Mouse (Mus musculus) kidney, postnatal 0 days (tissue): Measurements from ENCODE around the gene Gpr174. TPM values are rescaled to one million over a fixed set of nuclear protein-coding genes. Genes with fewer than 3 reads are reported as not detected.

Source experiments
- ATAC-seq: fragments of 200-750 bp; cut with Nextera tagmentation; replicated peaks from 2 replicates; pipeline ENCODE4 v1.8.0; 2017; ENCODE audit warnings: low read depth, moderate number of reproducible peaks, moderate TSS enrichment, moderate library complexity; ENCODE audit not compliant: low FRiP score
- DNase-seq: peaks from one replicate; pipeline ENCODE4 v3.0.0-alpha.2; 2016; ENCODE audit warnings: low spot score
- H3K27ac ChIP-seq: fragments of 300-500 bp; sonication (generic); 2 replicates; pipeline ENCODE4 v1.5.1; 2014; ENCODE audit warnings: mild to moderate bottlenecking
- H3K27me3 ChIP-seq: fragments of 300-500 bp; sonication (generic); 2 replicates; pipeline ENCODE4 v1.6.1; 2014; ENCODE audit warnings: low read length, mixed read lengths; ENCODE audit not compliant: insufficient read depth
- H3K36me3 ChIP-seq: fragments of 300-500 bp; sonication (generic); 2 replicates; pipeline ENCODE4 v1.6.1; 2014; ENCODE audit warnings: low read length, mixed read lengths; ENCODE audit not compliant: insufficient read depth
- H3K4me1 ChIP-seq: fragments of 300-500 bp; sonication (generic); replicated peaks from 2 replicates; pipeline ENCODE4 v1.6.1; 2014; ENCODE audit warnings: antibody characterized with exemption, low read length, mixed read lengths; ENCODE audit not compliant: insufficient read depth
- H3K4me2 ChIP-seq: fragments of 300-500 bp; sonication (generic); 2 replicates; pipeline ENCODE4 v1.6.1; 2014; ENCODE audit warnings: mild to moderate bottlenecking, low read length, moderate library complexity, mixed read lengths
- H3K4me3 ChIP-seq: fragments of 300-500 bp; sonication (generic); replicated peaks from 2 replicates; pipeline ENCODE4 v1.5.1; 2014; ENCODE audit warnings: low read depth, low read length
- H3K9ac ChIP-seq: fragments of 300-500 bp; sonication (generic); 2 replicates; pipeline ENCODE4 v1.6.1; 2014; ENCODE audit warnings: low read depth, low read length
- H3K9me3 ChIP-seq: fragments of 300-500 bp; sonication (generic); replicated peaks from 2 replicates; pipeline ENCODE4 v1.6.1; 2016; ENCODE audit warnings: low read length, inconsistent platforms, mixed read lengths
- CTCF ChIP-seq: IDR thresholded peaks from 2 replicates; pipeline ENCODE4 v1.5.1; 2016; ENCODE audit warnings: antibody characterized with exemption, low read depth, mild to moderate bottlenecking, moderate library complexity
- WGBS: fragments of 180-500 bp; shearing (Covaris S2); extraction: QIAGEN DNeasy Blood & Tissue Kit; methylation state at CpG from one replicate; pipeline ENCODE4 v1.1.7; 2014; 5-methylcytosine and 5-hydroxymethylcytosine counted together
- polyA plus RNA-seq: library from polyadenylated mRNA; unstranded; fragments of >200 nt; fragmentation: Nextera tagmentation; extraction: Ambion mirVana; gene quantifications from 2 replicates; pipeline ENCODE4 v1.2.1, GENCODE M21; 2015

Gpr174 gene
- not detected in 2 replicates for polyA plus RNA-seq

DNA sequence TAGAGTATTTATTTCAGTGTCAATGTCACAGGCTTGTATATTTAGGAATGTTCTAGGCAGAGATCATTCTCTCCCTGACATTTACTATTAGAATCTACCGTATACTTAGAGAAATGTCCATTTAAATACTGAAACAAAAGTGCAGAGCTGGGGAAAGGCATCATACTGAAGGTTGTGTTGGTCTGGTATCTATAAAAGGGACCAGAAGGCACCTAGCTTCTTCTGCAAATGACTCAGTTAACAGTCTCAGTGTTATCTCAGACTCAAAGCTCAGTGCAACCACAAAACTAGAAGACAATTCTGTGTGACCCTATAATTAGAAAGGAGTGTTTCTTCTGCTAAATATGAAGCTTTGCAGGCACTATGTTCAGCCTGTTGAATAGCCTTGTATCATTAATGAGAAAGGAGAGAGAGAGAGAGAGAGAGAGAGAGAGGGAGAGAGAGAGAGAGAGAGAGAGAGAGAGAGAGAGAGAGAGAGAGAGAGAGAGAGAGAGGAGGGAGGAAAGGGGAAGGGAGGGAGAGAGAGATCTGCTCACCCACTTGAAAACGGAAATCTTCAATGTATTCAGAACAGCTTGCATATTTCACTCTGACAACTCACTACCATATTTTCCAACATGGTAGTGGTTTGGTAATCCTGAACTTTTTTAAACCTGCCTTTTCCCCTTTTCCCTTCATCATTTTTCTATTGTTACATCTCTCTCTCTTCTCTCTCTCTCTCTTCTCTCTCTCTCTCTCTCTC, at the start of gene Gpr174:
Gene Gpr174 (plus strand): TSS at position 393 of the 742 bp plus-strand sequence.
- DNase-seq (no peak), ATAC-seq (no peak)
- no peaks in the 10 kb centered on the region for H3K4me1 ChIP-seq
- no peak for TF ChIP-seq CTCF
- H3K9me3 ChIP-seq: no peaks in the 10 kb centered on the region
- no peak within 1 kb of the TSS for H3K4me3 ChIP-seq
- no peaks in the 10 kb centered on the region for H3K36me3 ChIP-seq
- no peak within 1 kb of the TSS for H3K9ac ChIP-seq
- 66% methylated on average over 2 of the region's 2 CpGs for WGBS
- no peak within 1 kb of the TSS for H3K27ac ChIP-seq
- H3K4me2 ChIP-seq: no peak within 1 kb of the TSS
- H3K27me3 ChIP-seq: no peaks in the 10 kb centered on the region

DNA sequence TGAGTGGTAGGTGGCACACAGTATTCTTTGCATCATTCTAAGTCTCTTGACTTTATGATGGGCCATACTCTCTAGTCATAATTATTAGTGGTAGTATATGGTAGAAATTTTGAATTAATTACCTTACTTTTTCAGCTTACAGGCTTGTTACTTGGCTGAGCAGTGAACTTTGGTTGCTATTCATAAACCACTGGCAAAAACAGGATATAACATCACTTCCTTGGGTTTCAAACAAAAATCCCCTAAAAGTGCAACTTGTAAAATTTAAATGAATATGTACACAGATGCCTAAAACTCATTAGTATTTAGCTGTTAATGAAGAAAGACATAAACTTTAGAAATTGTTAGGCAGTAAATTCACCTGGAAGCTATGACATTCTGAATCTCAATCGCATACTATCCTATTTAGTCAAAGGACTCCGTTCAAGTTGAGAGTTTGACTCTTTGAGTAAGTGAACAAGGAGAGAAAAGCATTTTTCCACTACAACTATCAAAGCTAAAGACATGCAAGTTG, 38.0 kb upstream of the Gpr174 start:
- no peak for DNase-seq
- H3K4me2 ChIP-seq: no peak overlapping the region
- no peaks in the 10 kb centered on the region for H3K27me3 ChIP-seq
- no peak overlapping the region for H3K9ac ChIP-seq
- H3K4me3 ChIP-seq: no peak overlapping the region
- no peak for TF ChIP-seq CTCF
- no peak overlapping the region for H3K27ac ChIP-seq
- ATAC-seq: no peak
- H3K36me3 ChIP-seq: no peaks in the 10 kb centered on the region
- no peaks in the 10 kb centered on the region for H3K4me1 ChIP-seq
- WGBS: 91% methylated on average over 2 of the region's 2 CpGs
- no peaks in the 10 kb centered on the region for H3K9me3 ChIP-seq

DNA sequence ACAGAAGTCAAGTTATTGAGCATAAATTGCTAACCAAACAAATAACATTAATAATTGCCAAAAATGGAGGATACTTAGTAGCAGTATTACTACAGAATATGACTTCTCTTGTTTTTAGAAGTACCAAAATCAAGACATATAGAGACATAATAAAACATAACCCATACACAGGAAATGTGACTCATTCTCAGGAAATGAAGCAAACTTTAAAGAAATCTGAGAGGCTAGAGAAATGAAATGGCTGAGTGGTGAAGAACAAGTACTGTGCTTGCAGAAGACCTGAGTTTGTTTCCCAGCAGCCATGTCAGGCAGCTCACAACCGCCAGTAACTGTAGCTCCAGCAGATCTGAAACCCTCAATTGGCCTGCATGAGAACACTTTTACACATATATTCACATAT, 30.8 kb upstream of the Gpr174 start:
- H3K4me1 ChIP-seq: no peaks in the 10 kb centered on the region
- no peaks in the 10 kb centered on the region for H3K36me3 ChIP-seq
- TF ChIP-seq CTCF: no peak
- no peak overlapping the region for H3K4me3 ChIP-seq
- H3K4me2 ChIP-seq: no peak overlapping the region
- no peak overlapping the region for H3K9ac ChIP-seq
- ATAC-seq: no peak
- WGBS: 63% methylated on average over 1 of the region's 1 CpGs
- no peaks in the 10 kb centered on the region for H3K27me3 ChIP-seq
- no peak for DNase-seq
- H3K9me3 ChIP-seq: no peaks in the 10 kb centered on the region
- no peak overlapping the region for H3K27ac ChIP-seq

DNA sequence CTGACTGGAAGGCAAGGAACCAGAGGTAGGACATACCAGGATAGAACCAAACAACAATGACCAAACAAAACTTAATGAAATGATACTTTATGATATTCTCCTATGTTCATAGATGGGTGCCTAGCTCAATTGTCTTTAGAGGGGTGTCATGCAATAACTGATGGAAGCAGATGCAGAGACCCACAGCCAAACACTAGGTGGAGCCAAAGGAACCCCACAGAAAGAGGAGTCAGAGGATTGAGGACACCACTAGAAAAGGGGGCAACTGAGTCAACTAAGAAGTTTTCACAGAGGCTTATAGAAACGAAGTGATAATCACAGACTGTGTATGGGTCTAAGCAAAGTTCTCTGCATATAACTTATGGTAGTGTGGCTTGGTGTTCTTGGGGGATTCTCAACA, 24.5 kb upstream of the Gpr174 start:
- no peak for DNase-seq
- no peaks in the 10 kb centered on the region for H3K4me1 ChIP-seq
- H3K36me3 ChIP-seq: no peaks in the 10 kb centered on the region
- no peak overlapping the region for H3K4me3 ChIP-seq
- H3K27ac ChIP-seq: no peak overlapping the region
- H3K27me3 ChIP-seq: no peaks in the 10 kb centered on the region
- no peaks in the 10 kb centered on the region for H3K9me3 ChIP-seq
- peak; percentile 31; the same call in 1 of the 2 replicates for TF ChIP-seq CTCF
- H3K4me2 ChIP-seq: no peak overlapping the region
- WGBS: 50% methylated on average over 1 of the region's 1 CpGs
- H3K9ac ChIP-seq: no peak overlapping the region
- no peak for ATAC-seq

DNA sequence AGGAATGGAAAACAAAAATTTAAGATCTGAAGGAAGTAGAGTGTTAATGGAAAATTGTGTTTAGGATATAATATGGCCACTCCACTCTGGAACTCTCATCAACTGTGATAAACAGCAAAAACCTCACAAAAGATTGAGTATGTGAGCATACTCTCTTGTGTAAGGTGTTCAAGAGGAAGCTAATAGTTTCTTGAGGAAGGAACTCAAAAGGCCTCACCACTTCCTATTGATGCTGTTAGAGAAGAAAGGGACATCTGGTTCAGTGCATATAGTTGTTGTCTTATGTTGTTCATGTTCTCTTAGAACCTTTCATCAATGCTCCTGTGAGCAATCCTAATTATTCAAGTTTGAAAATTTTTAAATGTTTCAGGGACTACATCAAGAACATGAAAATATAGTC, 21.0 kb upstream of the Gpr174 start:
- H3K36me3 ChIP-seq: no peaks in the 10 kb centered on the region
- no peaks in the 10 kb centered on the region for H3K4me1 ChIP-seq
- no peak for TF ChIP-seq CTCF
- no peak for DNase-seq
- H3K27ac ChIP-seq: no peak overlapping the region
- ATAC-seq: no peak
- H3K4me2 ChIP-seq: no peak overlapping the region
- no peaks in the 10 kb centered on the region for H3K9me3 ChIP-seq
- no peaks in the 10 kb centered on the region for H3K27me3 ChIP-seq
- H3K4me3 ChIP-seq: no peak overlapping the region
- no peak overlapping the region for H3K9ac ChIP-seq

DNA sequence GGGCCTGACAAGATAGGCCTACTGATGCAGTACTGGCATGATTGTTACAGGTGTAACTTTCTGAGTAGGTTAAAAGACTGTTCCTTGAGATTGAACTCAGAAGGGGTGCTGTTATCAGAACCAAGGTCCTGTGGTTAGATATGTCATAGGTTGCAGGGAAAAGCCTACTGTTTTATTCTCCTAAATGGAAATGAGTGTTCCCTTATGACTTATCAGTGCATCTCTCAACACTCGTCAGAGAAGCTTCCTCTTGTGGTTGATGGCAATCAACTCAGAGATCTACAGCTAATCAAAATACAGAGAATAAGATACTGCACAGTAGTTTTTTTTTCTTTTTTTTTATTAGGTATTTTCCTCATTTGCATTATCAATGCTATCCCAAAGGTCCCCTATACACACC, 19.2 kb upstream of the Gpr174 start:
- ATAC-seq (no peak), DNase-seq (no peak)
- Histone ChIP-seq H3K4me3 (no peak overlapping the region), H3K27me3 (no peaks in the 10 kb centered on the region), H3K4me1 (no peaks in the 10 kb centered on the region), H3K36me3 (no peaks in the 10 kb centered on the region), H3K27ac (no peak overlapping the region), H3K9ac (no peak overlapping the region), H3K4me2 (no peak overlapping the region), H3K9me3 (no peaks in the 10 kb centered on the region)
- 83% methylated on average over 1 of the region's 1 CpGs for WGBS
- no peak for TF ChIP-seq CTCF
